Mouse (Mus musculus): Measurements from ENCODE around the gene Lalba. TPM values are rescaled to one million over a fixed set of nuclear protein-coding genes. Genes with fewer than 3 reads are reported as not detected.
A peak's percentile ranks its signal among the peaks of the same experiment; 100 is the strongest.

The Lalba gene
- total and polyA plus RNA-seq, 3 experiments, result not detected

DNA sequence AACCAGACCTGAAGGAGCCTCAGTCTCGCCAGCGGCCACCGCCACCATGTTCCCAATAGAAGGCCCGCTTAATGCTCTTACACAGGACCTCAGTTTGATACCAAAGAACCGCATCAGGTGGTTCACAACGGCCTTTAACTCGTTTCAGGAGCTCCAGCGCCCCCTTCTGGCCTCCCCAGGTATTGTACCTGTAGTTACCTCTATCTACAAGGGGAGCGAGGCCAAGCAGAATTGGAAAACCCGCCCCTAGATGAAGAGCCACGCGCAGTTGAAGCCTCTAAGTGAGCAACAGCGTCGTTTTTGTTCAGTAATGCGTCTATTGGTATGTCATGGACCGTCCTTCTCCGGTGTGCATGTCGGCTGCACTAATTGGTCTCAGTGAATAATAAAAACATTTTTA is 22.0 kb upstream of the Lalba start (continued):
- no peak for TF ChIP-seq UBTF (IDR thresholded peaks at IDR 0.05; ENCODE audit: borderline replicate concordance, insufficient read depth, low read depth, low read length)
- TF ChIP-seq SMC3 (IDR thresholded peaks at IDR 0.05; ENCODE audit: low read depth, low read length), result peak; percentile 76
- TF ChIP-seq ZKSCAN1 (IDR thresholded peaks at IDR 0.05; ENCODE audit: low read depth, low read length), result no peak
- TF ChIP-seq TBP (IDR thresholded peaks at IDR 0.05; ENCODE audit: low read depth, low read length), result 0 out of 2 replicates have a peak, but pooled peaks have one; percentile 45
- peak; percentile 26; the same call in 1 of the 2 replicates for TF ChIP-seq ETS1 (IDR thresholded peaks at IDR 0.05; ENCODE audit: low read depth, low read length)
- TF ChIP-seq MAZ (IDR thresholded peaks at IDR 0.05; ENCODE audit: low read depth, low read length), result peak; percentile 51; the same call in 1 of the 2 replicates
- TF ChIP-seq ZMIZ1 (IDR thresholded peaks at IDR 0.05; ENCODE audit: low read depth, low read length), result no peak
- TF ChIP-seq SIN3A (IDR thresholded peaks at IDR 0.05; ENCODE audit: low read length), result peak; percentile 55; the same call in 1 of the 2 replicates
- no peak for TF ChIP-seq CHD1 (IDR thresholded peaks at IDR 0.05; ENCODE audit: low read depth, low read length)
- TF ChIP-seq USF2 (IDR thresholded peaks at IDR 0.05; ENCODE audit: borderline replicate concordance in 1 of 2, insufficient read depth in 1 of 2, low read depth in 1 of 2, low read length in 2 of 2), result no peak
- no peak for TF ChIP-seq POLR2A (IDR thresholded peaks at IDR 0.05; ENCODE audit: control insufficient read depth in 1 of 2, insufficient read depth in 1 of 2, low read depth in 1 of 2, low read length in 2 of 2, poor library complexity in 1 of 2)
- 0 out of 2 replicates have a peak, but pooled peaks have one; percentile 3 for TF ChIP-seq E2F4 (IDR thresholded peaks at IDR 0.05; ENCODE audit: borderline replicate concordance, low read depth, low read length)
- no peak for TF ChIP-seq POLR2AphosphoS2 (IDR thresholded peaks at IDR 0.05; ENCODE audit: low read length)

GRCm38 (mm10) chr15:98503317-98503716 is 20.8 kb upstream of the Lalba start:
- no peak overlapping the region for H3K9ac ChIP-seq (ENCODE audit: control insufficient read depth, low read depth, low read length, poor library complexity, severe bottlenecking)
- H3K4me3 ChIP-seq (ENCODE audit: control insufficient read depth in 1 of 2, insufficient read depth in 1 of 2, low read depth in 2 of 2, low read length in 2 of 2), result no peak overlapping the region
- H3K36me3 ChIP-seq (ENCODE audit: control insufficient read depth in 1 of 2, insufficient read depth in 2 of 2, low read length in 2 of 2), result peaks cover 0 to 13% of the 10 kb centered on the region in 2 experiments; a peak in 2 of 4 replicates
- H3K79me2 ChIP-seq (ENCODE audit: control insufficient read depth, insufficient read depth, low read length, poor library complexity), result no peaks in the 10 kb centered on the region
- peaks cover 12 to 24% of the 10 kb centered on the region in 2 experiments for H3K27me3 ChIP-seq (ENCODE audit: control insufficient read depth in 1 of 2, insufficient read depth in 2 of 2, low read length in 2 of 2)
- no peak overlapping the region for H3K27ac ChIP-seq (ENCODE audit: control insufficient read depth, low read depth, low read length)
- no peak for DNase-seq (ENCODE audit: low read depth, low spot score)
- TF ChIP-seq ETS1 (IDR thresholded peaks at IDR 0.05; ENCODE audit: low read depth, low read length), result no peak
- TF ChIP-seq NELFE (IDR thresholded peaks at IDR 0.05; ENCODE audit: low read depth, low read length), result no peak
- TF ChIP-seq POLR2AphosphoS5 (IDR thresholded peaks at IDR 0.05; ENCODE audit: borderline replicate concordance, low read depth, low read length), result no peak
- no peak for TF ChIP-seq SIN3A (IDR thresholded peaks at IDR 0.05; ENCODE audit: low read length)
- TF ChIP-seq MYB (IDR thresholded peaks at IDR 0.05; ENCODE audit: low read depth, low read length), result no peak
- no peak for TF ChIP-seq BHLHE40 (IDR thresholded peaks at IDR 0.05; ENCODE audit: borderline replicate concordance, low read depth, low read length)
- TF ChIP-seq POLR2A (IDR thresholded peaks at IDR 0.05; ENCODE audit: control insufficient read depth in 1 of 2, insufficient read depth in 1 of 2, low read depth in 1 of 2, low read length in 2 of 2, poor library complexity in 1 of 2), result no peak
- TF ChIP-seq ZNF384 (IDR thresholded peaks at IDR 0.05; ENCODE audit: low read depth, low read length), result no peak
- TF ChIP-seq MAZ (IDR thresholded peaks at IDR 0.05; ENCODE audit: low read depth, low read length), result no peak
- TF ChIP-seq RCOR1 (IDR thresholded peaks at IDR 0.05; ENCODE audit: low read depth, low read length), result no peak
- no peak for TF ChIP-seq GATA1 (IDR thresholded peaks at IDR 0.05; ENCODE audit: low read depth, low read length)
- no peak for TF ChIP-seq MXI1 (IDR thresholded peaks at IDR 0.05; ENCODE audit: low read depth, low read length)
- no peak for TF ChIP-seq NRF1 (IDR thresholded peaks at IDR 0.05; ENCODE audit: insufficient read depth, low read depth, low read length, poor library complexity, severe bottlenecking)
- no peak for TF ChIP-seq ZKSCAN1 (IDR thresholded peaks at IDR 0.05; ENCODE audit: low read depth, low read length)
- TF ChIP-seq JUND (IDR thresholded peaks at IDR 0.05; ENCODE audit: low read depth, low read length), result no peak
- no peak for TF ChIP-seq TCF12 (IDR thresholded peaks at IDR 0.05; ENCODE audit: low read depth, low read length)
- TF ChIP-seq E2F4 (IDR thresholded peaks at IDR 0.05; ENCODE audit: borderline replicate concordance, low read depth, low read length), result no peak
- TF ChIP-seq ELF1 (IDR thresholded peaks at IDR 0.05; ENCODE audit: low read depth, low read length), result no peak
- TF ChIP-seq GABPA (IDR thresholded peaks at IDR 0.05; ENCODE audit: low read depth, low read length), result no peak
- TF ChIP-seq EP300 (IDR thresholded peaks at IDR 0.05; ENCODE audit: low read depth in 1 of 2, low read length in 2 of 2), result no peak
- no peaks in the 10 kb centered on the region for H3K9me3 ChIP-seq (replicated peaks; ENCODE audit: insufficient read depth, low read length)
- peaks cover 9 to 17% of the 10 kb centered on the region in 2 experiments for H3K4me1 ChIP-seq (ENCODE audit: control insufficient read depth in 1 of 2, insufficient read depth in 2 of 2, low read length in 2 of 2)
